Mouse (Mus musculus) spleen, adult 2 months (tissue): ENCODE data around the gene Cfap69.

ENCODE experiments used
- CTCF ChIP-seq: fragments of 200-500 bp; IDR thresholded peaks from 2 replicates; pipeline ENCODE4 v1.5.1; 2011; ENCODE audit warnings: mild to moderate bottlenecking, inconsistent platforms; ENCODE audit not compliant: insufficient read depth, insufficient read length, insufficient replicate concordance; ENCODE audit errors: extremely low read depth
- POLR2A ChIP-seq: fragments of 200-500 bp; IDR thresholded peaks from 2 replicates; pipeline ENCODE4 v1.6.1; 2011; ENCODE audit warnings: low read depth, low read length, inconsistent platforms

GRCm38 (mm10) chr5:5688228-5688627 is 24.2 kb upstream of the Cfap69 start:
- TF ChIP-seq CTCF = no peak
- TF ChIP-seq POLR2A = no peak
